Mouse (Mus musculus) lung, embryonic 15.5 days (tissue): ENCODE data around the gene Kif1a. TPM values are rescaled to one million over a fixed set of nuclear protein-coding genes. Genes with fewer than 3 reads are reported as not detected.

Experiments
- ATAC-seq: fragments of 200-750 bp; cut with Nextera tagmentation; 2 replicates; pipeline ENCODE4 v1.8.0; 2017; ENCODE audit warnings: moderate number of reproducible peaks, borderline replicate concordance; ENCODE audit not compliant: low FRiP score, low TSS enrichment; ENCODE audit errors: extremely low read depth
- H3K27ac ChIP-seq: fragments of 300-500 bp; sonication (generic); 2 replicates; pipeline ENCODE4 v1.5.1; 2015; ENCODE audit warnings: moderate library complexity, mild to moderate bottlenecking, inconsistent platforms
- H3K27me3 ChIP-seq: fragments of 300-500 bp; sonication (generic); 2 replicates; pipeline ENCODE4 v1.6.1; 2015; ENCODE audit warnings: inconsistent platforms
- H3K36me3 ChIP-seq: fragments of 300-500 bp; sonication (generic); 2 replicates; pipeline ENCODE4 v1.6.1; 2015; ENCODE audit warnings: inconsistent platforms
- H3K4me1 ChIP-seq: fragments of 300-500 bp; sonication (generic); 2 replicates; pipeline ENCODE4 v1.6.1; 2015; ENCODE audit warnings: inconsistent platforms
- H3K4me2 ChIP-seq: fragments of 300-500 bp; sonication (generic); 2 replicates; pipeline ENCODE4 v1.6.1; 2015; ENCODE audit warnings: inconsistent platforms, mild to moderate bottlenecking, moderate library complexity
- H3K4me3 ChIP-seq: fragments of 300-500 bp; sonication (generic); 2 replicates; pipeline ENCODE4 v1.5.1; 2015; ENCODE audit warnings: mild to moderate bottlenecking, inconsistent platforms
- H3K9ac ChIP-seq: fragments of 300-500 bp; sonication (generic); 2 replicates; pipeline ENCODE4 v1.6.1; 2015; ENCODE audit warnings: inconsistent platforms
- H3K9me3 ChIP-seq: fragments of 300-500 bp; sonication (generic); 2 replicates; pipeline ENCODE4 v1.6.1; 2016; ENCODE audit warnings: inconsistent platforms
- WGBS: fragments of 180-500 bp; shearing (Covaris S2); methylation state at CpG from one replicate; pipeline ENCODE4 v1.1.7; 2015; 5-methylcytosine and 5-hydroxymethylcytosine counted together
- polyA plus RNA-seq: library from polyadenylated mRNA; unstranded; fragments of >200 nt; fragmentation: Nextera tagmentation; extraction: Ambion mirVana; gene quantifications from 2 replicates; pipeline ENCODE4 v1.2.1, GENCODE M21; 2015

Kif1a gene
- polyA plus RNA-seq, 1 experiment from 2014 or later: 10.8 TPM

DNA sequence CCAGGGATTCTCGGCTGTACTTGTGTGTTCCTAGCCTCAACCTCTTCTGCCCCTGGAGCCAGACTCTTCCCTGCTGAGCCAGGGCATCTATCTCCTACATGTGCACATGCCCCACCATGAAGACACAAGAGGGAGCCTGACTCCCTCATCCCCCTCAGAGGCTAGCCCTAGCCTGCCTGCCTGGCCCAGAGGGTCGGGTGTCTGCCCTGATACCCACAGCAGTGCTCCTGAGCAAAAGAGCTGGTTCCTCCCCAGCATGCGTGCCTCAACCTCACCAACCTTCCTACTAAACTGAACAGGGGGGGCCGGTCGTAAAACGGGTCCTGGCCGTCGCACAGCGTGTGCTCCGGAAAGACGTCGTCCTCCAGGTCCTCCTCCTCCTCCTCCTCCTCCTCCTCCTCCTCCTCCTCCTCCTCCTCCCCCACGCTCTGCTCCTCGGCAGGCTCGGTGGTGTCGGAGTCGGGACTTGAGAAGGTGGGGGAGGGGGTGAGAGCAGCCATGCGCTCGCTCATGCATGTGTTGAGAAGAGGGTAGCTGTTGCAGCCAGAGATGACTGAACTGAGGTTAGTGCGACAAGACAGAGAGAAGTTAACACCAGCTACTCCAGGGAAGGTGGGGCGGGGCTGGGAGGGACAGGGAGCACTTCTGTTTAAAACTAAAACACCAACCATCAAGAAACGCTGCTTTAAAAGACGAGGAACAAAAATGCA lies 50.5 kb downstream of the Kif1a start:
- Histone ChIP-seq H3K4me2 (no peak overlapping the region), H3K27me3 (no peaks in the 10 kb centered on the region), H3K36me3 (no peaks in the 10 kb centered on the region), H3K4me3 (no peak overlapping the region), H3K9me3 (no peaks in the 10 kb centered on the region), H3K27ac (no peak overlapping the region), H3K9ac (no peak overlapping the region), H3K4me1 (no peaks in the 10 kb centered on the region)
- 44% methylated on average over 22 of the region's 23 CpGs for WGBS
- no peak for ATAC-seq

DNA sequence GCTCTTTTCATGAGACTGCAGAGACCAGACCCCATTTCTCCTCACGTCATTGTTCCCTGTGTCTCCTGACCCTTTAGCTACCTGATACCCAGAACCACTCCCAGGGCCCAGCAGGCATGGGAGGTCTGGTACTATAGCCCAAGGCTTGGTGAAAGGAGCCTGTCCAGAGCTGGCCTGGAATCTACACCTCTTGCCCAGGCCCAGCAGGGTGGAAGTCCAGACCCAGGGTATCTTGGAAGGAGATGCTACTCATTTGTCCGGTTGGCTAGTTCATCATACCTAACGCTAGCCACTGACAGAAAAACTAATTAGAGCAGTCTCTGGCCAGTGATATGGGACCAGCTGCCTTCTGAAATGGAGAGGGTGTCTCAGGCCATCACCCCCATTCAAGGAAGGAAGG lies 51.7 kb downstream of the Kif1a start:
- Histone ChIP-seq H3K9me3 (no peaks in the 10 kb centered on the region), H3K4me3 (no peak overlapping the region), H3K4me2 (no peak overlapping the region), H3K27ac (no peak overlapping the region), H3K27me3 (no peaks in the 10 kb centered on the region), H3K4me1 (no peaks in the 10 kb centered on the region), H3K9ac (no peak overlapping the region), H3K36me3 (no peaks in the 10 kb centered on the region)
- WGBS: 78% methylated on average over 3 of the region's 3 CpGs
- ATAC-seq: no peak

DNA sequence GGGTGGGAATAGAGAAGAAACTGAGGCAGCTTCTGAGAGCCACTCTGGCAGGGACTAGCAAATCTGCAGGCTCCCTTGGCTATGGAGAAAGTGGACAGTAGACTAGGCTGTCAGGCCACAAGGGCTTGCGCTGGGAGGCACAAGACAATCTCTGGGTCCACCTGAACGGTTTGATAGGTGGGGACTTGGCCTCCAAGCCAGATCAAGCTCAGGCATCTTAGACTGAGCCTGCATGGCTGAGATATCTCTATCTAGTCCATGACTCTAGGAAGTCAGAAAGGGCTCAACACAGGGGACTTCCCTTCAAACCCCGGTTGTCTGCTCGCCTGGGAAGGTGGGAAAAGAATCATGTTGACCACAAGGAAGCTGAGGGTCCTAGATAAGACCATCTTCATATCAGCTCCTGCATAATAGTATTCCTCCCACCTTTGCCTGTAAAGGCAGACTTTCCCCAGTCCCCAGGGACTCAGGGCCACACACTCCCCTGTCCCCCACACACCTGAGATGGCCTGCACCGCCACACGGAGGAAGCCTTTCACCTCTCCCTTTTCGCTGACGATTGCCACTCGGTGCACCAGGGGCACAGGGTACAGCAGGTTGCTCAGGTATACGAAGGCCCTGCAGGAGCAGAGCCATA lies 55.5 kb downstream of the Kif1a start:
- no peak overlapping the region for H3K9ac ChIP-seq
- H3K27me3 ChIP-seq: no peaks in the 10 kb centered on the region
- H3K36me3 ChIP-seq: no peaks in the 10 kb centered on the region
- no peak overlapping the region for H3K4me3 ChIP-seq
- no peaks in the 10 kb centered on the region for H3K4me1 ChIP-seq
- no peaks in the 10 kb centered on the region for H3K9me3 ChIP-seq
- H3K27ac ChIP-seq: no peak overlapping the region
- ATAC-seq: no peak
- H3K4me2 ChIP-seq: no peak overlapping the region
- 80% methylated on average over 10 of the region's 10 CpGs for whole genome bisulfite sequencing

DNA sequence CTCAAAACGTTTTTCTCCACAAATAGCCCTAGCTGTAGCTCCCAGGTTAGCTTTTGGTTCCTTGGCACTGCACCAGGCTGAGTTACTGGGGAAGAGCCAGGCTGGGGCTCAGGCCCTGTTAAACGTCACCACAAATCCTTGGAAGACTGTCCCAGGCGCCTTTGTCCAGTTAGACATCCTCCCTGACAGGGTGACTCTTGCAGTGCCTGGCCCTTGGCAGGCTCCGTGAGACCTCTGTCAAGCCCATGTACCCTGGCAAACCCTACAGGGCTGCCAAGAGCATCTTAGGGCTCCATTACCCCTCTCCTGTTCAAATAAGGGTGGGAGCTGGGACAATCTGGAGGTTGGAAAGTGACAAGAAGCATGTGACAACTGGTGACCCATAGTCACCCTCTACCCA lies 65.8 kb downstream of the Kif1a start:
- 62% methylated on average over 4 of the region's 4 CpGs for WGBS
- H3K27me3 ChIP-seq: no peaks in the 10 kb centered on the region
- no peak overlapping the region for H3K27ac ChIP-seq
- no peak for ATAC-seq
- H3K9ac ChIP-seq: no peak overlapping the region
- H3K4me3 ChIP-seq: no peak overlapping the region
- no peaks in the 10 kb centered on the region for H3K4me1 ChIP-seq
- H3K36me3 ChIP-seq: no peaks in the 10 kb centered on the region
- H3K9me3 ChIP-seq: no peaks in the 10 kb centered on the region
- H3K4me2 ChIP-seq: no peak overlapping the region

DNA sequence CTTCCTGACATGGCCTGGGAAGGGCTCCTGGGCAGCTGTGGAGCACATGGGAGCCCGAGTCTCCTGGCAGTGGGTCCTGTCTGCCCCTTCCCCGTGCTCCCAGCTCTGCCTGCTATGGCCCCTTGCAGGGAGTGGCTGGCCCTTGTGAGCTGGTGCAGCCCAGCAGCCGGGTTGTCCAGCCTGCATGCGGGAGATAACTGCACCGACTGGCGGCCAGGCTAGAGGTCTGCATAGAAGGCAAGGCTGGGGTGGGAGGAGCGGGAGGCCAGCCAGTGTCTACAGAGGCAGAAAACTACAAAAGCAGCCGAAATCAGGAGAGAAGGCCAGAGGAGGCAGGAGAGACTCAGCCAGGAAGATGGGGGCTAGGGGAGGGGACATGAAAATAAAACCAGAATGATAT lies 67.8 kb downstream of the Kif1a start:
- 41% methylated on average over 8 of the region's 8 CpGs for WGBS
- Histone ChIP-seq H3K36me3 (no peaks in the 10 kb centered on the region), H3K4me3 (no peak overlapping the region), H3K9ac (no peak overlapping the region), H3K9me3 (no peaks in the 10 kb centered on the region), H3K27ac (no peak overlapping the region), H3K4me1 (no peaks in the 10 kb centered on the region), H3K27me3 (no peaks in the 10 kb centered on the region), H3K4me2 (no peak overlapping the region)
- no peak for ATAC-seq

DNA sequence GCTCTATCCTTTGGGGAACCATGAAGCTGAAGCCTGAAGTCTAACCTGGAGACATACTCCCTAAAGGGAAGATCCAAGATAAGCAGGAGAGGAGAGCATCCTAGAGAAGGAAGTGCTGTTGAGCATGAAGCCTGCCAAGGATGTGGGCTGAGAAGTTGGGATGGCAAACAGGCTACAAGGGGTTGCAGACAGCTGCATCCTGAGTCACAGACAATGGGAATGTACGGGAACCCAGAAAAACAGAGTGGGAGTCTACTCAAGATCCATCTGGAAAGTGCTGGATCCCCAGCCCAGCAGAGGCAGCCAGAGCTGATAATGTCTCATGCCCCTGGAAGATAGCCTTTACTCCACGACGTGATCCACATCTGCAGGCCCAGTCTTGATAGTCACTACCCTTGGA lies 70.6 kb downstream of the Kif1a start:
- no peak overlapping the region for H3K27ac ChIP-seq
- H3K4me2 ChIP-seq: no peak overlapping the region
- no peaks in the 10 kb centered on the region for H3K27me3 ChIP-seq
- H3K9me3 ChIP-seq: no peaks in the 10 kb centered on the region
- H3K36me3 ChIP-seq: no peaks in the 10 kb centered on the region
- WGBS: 70% methylated on average over 3 of the region's 3 CpGs
- H3K4me1 ChIP-seq: no peaks in the 10 kb centered on the region
- H3K9ac ChIP-seq: no peak overlapping the region
- no peak overlapping the region for H3K4me3 ChIP-seq
- ATAC-seq: no peak

DNA sequence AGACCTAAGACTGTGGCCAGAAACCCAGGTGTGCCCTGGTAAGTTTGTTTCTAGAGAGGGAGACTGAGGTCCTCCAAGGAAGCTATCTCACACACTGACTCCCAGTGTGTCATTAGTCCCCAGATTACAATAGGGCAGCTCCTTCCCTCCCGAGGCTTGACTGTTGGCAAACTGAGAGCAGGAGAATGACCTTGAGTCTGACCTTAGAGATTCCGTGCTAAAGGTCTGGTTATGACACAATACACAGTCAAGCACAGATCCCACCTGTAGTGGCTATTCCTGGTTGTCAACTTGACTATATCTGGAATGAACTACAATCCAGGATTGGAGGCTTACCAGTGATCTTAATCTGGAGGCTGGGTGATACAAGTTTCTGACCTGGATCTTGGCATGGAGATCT lies 71.7 kb downstream of the Kif1a start:
- Histone ChIP-seq H3K4me2 (no peak overlapping the region), H3K9ac (no peak overlapping the region), H3K27ac (no peak overlapping the region), H3K4me3 (no peak overlapping the region), H3K4me1 (no peaks in the 10 kb centered on the region), H3K27me3 (no peaks in the 10 kb centered on the region), H3K9me3 (no peaks in the 10 kb centered on the region), H3K36me3 (no peaks in the 10 kb centered on the region)
- 58% methylated on average over 2 of the region's 2 CpGs for WGBS
- no peak for ATAC-seq

DNA sequence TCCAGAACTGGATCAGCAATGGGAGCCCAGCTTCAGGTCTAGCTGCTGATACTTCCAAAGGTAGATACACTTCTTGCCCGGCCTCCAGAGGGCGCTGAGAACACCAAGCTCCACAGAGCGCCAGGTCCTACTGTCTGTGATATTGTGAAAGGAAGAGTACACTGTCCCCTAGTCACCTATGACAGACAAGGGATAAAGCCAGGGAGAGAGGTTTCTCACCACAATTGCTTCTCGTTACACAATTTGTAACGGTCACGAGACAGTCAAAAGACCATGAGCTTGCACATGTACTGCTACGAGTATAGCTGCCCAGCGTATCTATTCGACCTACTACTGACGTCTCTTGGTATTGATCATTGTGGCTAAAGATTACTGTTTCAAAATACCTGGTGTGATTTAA lies 72.4 kb downstream of the Kif1a start:
- no peak overlapping the region for H3K9ac ChIP-seq
- no peak overlapping the region for H3K4me2 ChIP-seq
- no peak overlapping the region for H3K27ac ChIP-seq
- no peaks in the 10 kb centered on the region for H3K36me3 ChIP-seq
- WGBS: 91% methylated on average over 10 of the region's 10 CpGs
- no peak overlapping the region for H3K4me3 ChIP-seq
- no peaks in the 10 kb centered on the region for H3K27me3 ChIP-seq
- ATAC-seq: no peak
- no peaks in the 10 kb centered on the region for H3K9me3 ChIP-seq
- H3K4me1 ChIP-seq: no peaks in the 10 kb centered on the region

DNA sequence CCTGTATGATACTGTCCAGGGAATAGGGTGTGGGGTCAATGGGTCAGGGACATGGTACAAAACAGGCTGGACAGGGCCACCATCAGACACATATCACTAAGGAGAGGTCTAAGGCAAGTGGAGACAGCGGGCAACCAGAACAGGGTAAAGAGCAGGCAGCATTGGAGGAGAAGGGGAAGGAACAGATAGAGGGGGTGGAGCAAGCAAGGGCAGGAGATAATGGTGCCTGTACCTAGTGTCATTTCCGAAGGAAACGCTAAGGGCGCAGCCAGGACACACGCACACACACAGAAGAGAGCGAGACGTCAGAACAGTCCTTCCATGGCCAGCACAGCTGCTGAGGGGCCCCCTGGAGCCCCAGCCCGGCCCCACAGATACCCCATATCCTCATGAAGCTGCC lies 75.2 kb downstream of the Kif1a start:
- Histone ChIP-seq H3K4me1 (no peaks in the 10 kb centered on the region), H3K4me3 (no peak overlapping the region), H3K36me3 (no peaks in the 10 kb centered on the region), H3K9ac (no peak overlapping the region), H3K27me3 (no peaks in the 10 kb centered on the region), H3K27ac (no peak overlapping the region), H3K9me3 (no peaks in the 10 kb centered on the region), H3K4me2 (no peak overlapping the region)
- 79% methylated on average over 8 of the region's 8 CpGs for WGBS
- peak; percentile 43; the same call in 1 of the 2 replicates for ATAC-seq

DNA sequence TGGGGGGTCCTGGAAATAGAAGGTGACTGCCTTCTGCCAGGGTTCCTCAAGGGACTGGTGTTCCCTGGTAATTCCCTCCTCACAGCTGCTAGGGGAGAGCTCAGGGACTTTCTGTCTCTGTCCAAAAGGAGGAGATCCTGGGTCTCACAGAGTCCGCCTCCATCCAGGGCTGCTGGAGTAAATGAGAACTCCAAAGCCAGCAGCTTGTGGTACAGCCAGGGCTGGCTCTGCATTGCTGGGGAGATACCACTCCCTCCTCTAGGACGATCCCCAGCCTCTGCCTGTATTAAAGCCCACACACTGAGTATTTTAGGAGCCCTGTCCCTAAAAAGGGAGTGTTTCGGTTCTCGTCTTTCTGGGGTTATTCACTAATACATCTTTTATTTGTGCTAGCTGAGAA lies 81.1 kb downstream of the Kif1a start:
- ATAC-seq: no peak
- Histone ChIP-seq H3K9me3 (no peaks in the 10 kb centered on the region), H3K27me3 (no peaks in the 10 kb centered on the region), H3K4me3 (no peak overlapping the region), H3K4me1 (no peaks in the 10 kb centered on the region), H3K36me3 (no peaks in the 10 kb centered on the region), H3K4me2 (no peak overlapping the region), H3K27ac (no peak overlapping the region), H3K9ac (no peak overlapping the region)
- 76% methylated on average over 4 of the region's 4 CpGs for WGBS

DNA sequence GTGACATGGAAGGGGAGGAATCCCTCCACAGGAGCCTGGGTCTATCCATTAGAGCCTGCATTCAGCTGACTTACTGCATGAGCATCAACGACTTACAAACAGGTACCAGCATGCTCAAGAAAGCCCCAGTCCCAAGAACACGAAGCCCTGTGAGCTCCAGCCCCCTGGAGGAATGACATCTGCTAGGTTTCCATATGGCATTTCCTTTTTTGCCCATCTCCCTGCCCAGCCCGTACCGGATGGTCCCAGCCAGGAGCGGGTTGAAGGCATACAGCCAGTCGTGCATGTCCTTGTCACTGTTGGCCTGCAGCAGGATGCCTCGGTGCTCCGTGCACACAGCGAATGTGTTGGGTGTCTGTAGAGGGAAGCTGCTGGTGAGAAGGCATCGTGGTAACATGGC lies 83.0 kb downstream of the Kif1a start:
- no peak for ATAC-seq
- Histone ChIP-seq H3K4me2 (no peak overlapping the region), H3K4me3 (no peak overlapping the region), H3K4me1 (no peaks in the 10 kb centered on the region), H3K9me3 (no peaks in the 10 kb centered on the region), H3K27me3 (no peaks in the 10 kb centered on the region), H3K27ac (no peak overlapping the region), H3K9ac (no peak overlapping the region), H3K36me3 (no peaks in the 10 kb centered on the region)
- 79% methylated on average over 10 of the region's 10 CpGs for WGBS

DNA sequence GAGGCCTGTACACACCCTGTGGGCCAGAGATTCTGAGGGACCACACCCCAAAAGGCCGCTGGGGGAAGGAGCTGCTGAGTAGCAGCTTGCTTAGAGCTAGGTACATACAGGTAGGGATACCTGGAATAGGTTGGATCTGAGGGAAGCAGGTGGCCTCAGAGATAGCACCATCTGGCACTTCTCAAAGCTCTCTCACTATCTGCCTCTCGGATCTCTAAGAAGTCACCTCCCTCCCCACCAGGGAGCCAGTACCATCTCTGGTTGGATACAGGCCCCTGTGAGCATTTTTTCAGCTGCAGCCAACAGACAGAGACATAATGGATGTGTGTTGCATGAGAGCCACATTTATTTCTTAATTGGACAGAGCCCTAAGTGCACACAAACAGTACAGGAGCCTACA lies 86.6 kb downstream of the Kif1a start:
- Histone ChIP-seq H3K4me2 (no peak overlapping the region), H3K36me3 (no peaks in the 10 kb centered on the region), H3K4me1 (no peaks in the 10 kb centered on the region), H3K9ac (no peak overlapping the region), H3K4me3 (no peak overlapping the region), H3K9me3 (no peaks in the 10 kb centered on the region), H3K27me3 (no peaks in the 10 kb centered on the region), H3K27ac (no peak overlapping the region)
- ATAC-seq: no peak
- whole genome bisulfite sequencing: 54% methylated on average over 2 of the region's 2 CpGs

DNA sequence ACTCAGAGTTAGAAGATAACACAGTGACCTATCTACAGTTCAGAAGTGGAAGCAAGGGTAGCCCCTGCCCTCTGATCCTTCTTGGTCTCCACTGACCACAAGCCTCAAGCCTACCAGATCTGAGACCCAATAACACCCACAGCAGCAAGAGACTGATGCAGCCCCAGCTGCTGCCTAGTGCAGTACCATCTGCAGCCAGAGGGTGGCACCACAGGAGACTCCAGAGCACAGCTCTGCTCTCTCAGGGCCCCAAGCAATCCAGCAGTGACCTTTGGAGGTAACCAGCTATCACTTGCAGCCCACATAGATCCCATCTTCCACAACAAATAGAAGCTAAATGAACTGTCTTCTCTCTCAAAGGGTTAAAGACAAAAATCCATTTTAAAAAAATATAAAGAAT lies 87.3 kb downstream of the Kif1a start:
- Histone ChIP-seq H3K4me2 (no peak overlapping the region), H3K4me3 (no peak overlapping the region), H3K4me1 (no peaks in the 10 kb centered on the region), H3K27ac (no peak overlapping the region), H3K9ac (no peak overlapping the region), H3K27me3 (no peaks in the 10 kb centered on the region), H3K9me3 (no peaks in the 10 kb centered on the region), H3K36me3 (no peaks in the 10 kb centered on the region)
- no peak for ATAC-seq
